Mouse (Mus musculus): ENCODE data around the gene Ptprcap.
"Not testable (repeated sequence)": the region's sequence is repeated elsewhere in the genome, so short reads cannot be mapped to it uniquely, and the experiment has no call there.

Gene Ptprcap

DNA sequence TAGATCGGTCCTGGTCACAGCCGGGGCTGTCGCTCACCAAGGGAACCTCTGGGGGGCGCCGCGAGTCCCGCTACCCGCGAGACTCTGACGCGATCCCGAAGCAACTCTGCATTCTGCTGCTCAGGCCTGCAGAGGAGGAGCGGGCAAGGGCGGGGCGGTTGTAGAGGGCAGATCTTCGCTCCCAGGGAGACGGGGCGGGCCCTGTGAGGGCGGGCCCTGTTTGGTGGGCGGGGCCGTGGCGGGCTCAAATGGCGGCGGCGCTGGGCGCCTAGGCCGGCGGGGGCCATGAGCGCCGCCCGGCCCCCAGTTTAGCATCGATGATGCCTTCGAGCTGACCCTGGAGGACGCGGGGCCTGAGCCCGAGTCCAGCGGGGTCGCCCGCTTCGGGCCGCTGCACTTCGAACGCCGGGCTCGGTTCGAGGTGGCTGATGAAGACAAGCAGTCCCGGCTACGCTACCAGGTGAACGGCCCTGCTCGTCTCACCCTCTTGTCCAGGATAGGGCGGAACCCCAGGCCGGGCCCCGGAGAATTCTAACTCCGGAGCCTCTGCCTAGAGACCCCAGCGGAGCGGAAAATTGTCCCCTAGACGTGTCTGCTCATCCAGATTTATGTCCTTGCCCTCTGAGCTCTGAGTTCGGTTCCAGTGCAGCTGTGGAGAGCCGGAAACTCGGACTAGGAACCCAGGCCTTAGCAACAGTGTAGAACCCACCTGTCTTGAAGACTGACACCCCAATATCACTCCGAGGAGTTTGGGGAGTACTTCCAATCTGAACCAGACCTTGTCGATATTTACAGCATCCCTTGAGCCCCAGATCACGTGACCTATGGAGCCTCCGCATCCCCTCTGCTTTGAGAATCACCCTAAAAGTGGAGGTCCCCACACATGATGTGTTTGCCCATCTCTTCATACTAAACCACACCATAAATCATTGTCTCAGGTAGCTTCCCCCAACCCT lies 27.4 kb upstream of the Ptprcap start, which contains the start of gene Aip:
Gene Aip, minus strand, starts transcription at position 118 of the 956 bp plus-strand sequence.
- peak; percentile 99 for DNase-seq

GRCm38 (mm10) chr19:4126759-4127495 lies 26.5 kb upstream of the Ptprcap start:
- DNase-seq = peak; percentile 69

- DNase-seq = no peak
Measured at GRCm38 (mm10) chr19:4129462-4129861, 23.9 kb upstream of the Ptprcap start.

- no peak for DNase-seq
Measured at GRCm38 (mm10) chr19:4130106-4130505, 23.3 kb upstream of the Ptprcap start.

GRCm38 (mm10) chr19:4131075-4131474 lies 22.3 kb upstream of the Ptprcap start:
- no peak for DNase-seq

- DNase-seq = no peak
Measured at GRCm38 (mm10) chr19:4131768-4132167, 21.6 kb upstream of the Ptprcap start.

DNA sequence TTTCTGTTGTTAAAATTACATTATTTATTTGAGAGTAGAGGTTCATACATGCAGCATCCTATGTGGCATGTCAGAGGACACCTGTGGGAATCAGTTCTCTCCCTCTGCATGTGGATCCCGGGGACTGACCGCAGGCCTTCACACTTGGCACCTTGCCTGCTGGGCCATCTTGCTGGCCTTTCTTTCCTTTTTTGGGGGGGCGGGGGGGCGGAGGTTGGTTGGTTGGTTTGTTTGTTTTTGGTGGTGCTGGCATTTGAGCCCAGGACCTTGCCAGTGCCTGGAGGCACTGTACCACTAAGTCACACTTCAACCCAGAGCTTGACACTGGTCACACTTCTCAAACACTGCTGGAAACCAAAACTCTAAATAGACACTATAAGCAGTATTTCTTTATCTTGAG lies 19.1 kb upstream of the Ptprcap start:
- DNase-seq = no peak

GRCm38 (mm10) chr19:4135229-4135962 lies 18.0 kb upstream of the Ptprcap start:
- not testable (repeated sequence) for DNase-seq

DNA sequence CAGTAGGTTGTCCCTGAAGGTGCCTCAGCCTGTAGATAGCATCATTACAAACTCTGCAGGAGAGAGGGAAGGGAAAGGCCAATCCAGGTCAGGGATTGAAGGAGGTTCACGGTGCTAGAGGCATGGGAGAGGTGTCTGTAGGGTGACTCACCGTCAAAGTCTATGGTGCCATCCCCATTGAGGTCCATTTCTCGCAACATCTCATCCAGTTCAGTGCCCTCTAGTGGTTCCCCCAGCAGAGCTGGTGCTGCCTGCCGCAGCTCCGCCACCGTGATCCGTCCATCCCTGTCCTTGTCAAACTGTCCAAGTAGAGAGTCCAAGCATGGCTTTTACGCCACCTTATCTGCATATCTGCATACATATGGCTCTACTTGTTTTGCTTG lies 17.4 kb upstream of the Ptprcap start:
- DNase-seq = not testable (repeated sequence)

- DNase-seq = no peak
Measured at GRCm38 (mm10) chr19:4136463-4136862, 16.9 kb upstream of the Ptprcap start.

- DNase-seq = no peak
Measured at GRCm38 (mm10) chr19:4137913-4138312, 15.5 kb upstream of the Ptprcap start.

- DNase-seq = no peak
Measured at GRCm38 (mm10) chr19:4139446-4139845, 14.0 kb upstream of the Ptprcap start, which contains the start of gene Gpr152. Gpr152 (plus strand) TSS chr19:4139787.

DNA sequence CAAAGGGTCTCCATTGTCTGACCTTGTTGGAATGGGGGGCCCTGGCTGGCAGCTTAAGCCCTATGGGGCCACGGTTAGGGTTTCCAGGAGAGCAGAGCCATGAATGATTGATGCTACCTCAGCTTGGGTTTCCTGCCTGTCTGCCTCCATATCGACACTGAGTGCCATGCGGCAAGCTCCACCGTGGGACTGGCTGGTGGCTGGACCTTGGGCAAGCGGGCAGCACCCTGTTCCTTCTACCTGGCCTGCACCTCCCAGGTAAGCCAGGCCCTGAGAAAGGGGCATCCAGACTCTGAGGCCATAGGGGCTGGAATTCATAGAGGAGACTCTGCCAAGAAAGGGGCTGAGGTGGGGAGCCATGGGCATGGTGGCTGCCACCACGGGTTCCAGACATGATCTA lies 13.3 kb upstream of the Ptprcap start:
- DNase-seq = no peak

DNA sequence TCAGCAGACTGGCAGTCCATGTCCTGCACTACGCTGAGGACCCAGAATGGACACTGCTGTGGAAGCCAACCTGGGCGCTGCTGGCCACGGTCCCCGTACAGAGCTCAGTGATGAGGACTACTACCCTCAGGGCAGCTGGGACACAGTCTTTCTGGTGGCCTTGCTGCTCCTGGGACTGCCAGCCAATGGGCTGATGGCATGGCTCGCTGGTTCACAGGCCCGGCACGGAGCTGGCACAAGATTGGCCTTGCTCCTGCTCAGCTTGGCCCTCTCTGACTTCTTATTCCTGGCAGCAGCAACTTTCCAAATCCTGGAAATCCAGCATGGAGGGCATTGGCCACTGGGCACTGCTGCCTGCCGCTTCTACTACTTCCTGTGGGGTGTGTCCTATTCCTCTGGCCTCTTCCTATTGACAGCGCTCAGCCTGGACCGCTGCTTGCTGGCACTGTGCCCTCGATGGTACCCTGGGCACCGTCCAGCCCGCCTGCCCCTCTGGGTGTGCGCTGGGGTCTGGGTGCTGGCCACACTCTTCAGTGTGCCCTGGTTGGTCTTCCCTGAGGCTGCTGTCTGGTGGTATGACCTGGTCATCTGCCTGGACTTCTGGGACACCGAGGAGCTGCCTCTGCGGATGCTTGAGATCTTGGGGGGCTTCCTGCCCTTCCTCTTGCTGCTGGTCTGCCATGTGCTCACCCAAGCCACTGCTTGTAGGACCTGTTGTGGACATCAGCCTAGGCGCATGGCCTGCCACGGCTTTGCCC lies 10.8 kb upstream of the Ptprcap start:
- DNase-seq = peak; percentile 46

DNA sequence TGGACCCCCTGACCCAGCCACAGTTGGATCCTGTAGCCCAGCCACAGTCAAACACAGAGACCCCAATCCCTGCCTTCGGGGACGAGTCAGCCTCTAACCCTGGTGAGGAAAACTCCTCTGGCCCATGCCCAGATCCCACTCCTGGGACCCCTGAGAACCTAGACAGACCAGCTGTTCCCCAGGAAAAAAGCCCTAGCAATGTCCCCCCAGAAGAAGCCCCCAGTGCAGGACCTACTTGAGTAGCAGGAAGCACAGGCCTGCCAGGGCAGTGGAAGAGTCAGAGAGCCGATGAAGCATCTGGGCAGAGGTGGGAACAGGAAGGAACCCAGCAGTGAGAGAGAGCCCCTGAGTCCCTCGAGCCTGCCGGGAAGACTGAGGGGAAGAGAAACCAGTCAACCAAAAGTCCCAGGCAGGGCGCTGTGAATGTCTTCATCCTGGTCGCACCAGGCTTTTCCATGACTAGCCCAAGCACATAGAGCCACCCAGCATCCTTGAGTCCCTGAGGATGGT lies 9.6 kb upstream of the Ptprcap start, which contains the start of gene Cabp4:
Gene Cabp4, minus strand, starts transcription at position 275 of the 510 bp plus-strand sequence.
- no peak for DNase-seq

- no peak for DNase-seq
Measured at GRCm38 (mm10) chr19:4144550-4145498, 8.6 kb upstream of the Ptprcap start.

GRCm38 (mm10) chr19:4145936-4146335 lies 7.5 kb upstream of the Ptprcap start:
- DNase-seq = no peak

GRCm38 (mm10) chr19:4146366-4147021 lies 6.9 kb upstream of the Ptprcap start:
- DNase-seq = peak; percentile 42

DNA sequence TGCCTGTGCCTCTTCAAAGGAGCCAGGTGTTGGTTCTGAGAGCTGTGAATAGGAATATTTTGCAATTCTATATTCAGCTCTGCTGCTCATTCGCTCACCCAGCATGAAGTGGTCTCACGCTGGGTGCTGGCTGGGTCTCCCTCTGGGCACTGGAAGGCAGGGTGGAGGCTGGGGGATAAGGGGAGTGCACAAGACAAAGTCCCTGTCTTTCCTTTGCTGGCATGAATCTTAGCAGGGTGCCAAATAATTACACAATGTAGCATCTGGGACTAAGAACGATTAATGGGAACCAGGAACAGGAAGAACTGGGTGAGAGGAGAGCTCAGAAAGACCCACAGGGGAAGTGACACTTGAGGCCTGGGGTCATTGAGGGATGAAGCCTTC lies 6.4 kb upstream of the Ptprcap start:
- DNase-seq = peak; percentile 55
